Mouse (Mus musculus) MEL (cell line): ENCODE data around the gene Olfr1329. TPM values are rescaled to one million over a fixed set of nuclear protein-coding genes. Genes with fewer than 3 reads are reported as not detected.

Experiments used
- polyA plus RNA-seq, 2 experiments: library from polyadenylated mRNA; stranded (reverse) in 1 of 2; unstranded in 1 of 2; fragments of >175 nt in 1 of 2; fragments of >200 nt in 1 of 2; gene quantifications; 2 replicates each; pipeline versions ENCODE4 v1.2.1 to v1.2.4; 2012; ENCODE audit warnings: low replicate concordance in 2 of 2, low read depth in 1 of 2; ENCODE audit not compliant: insufficient read length in 2 of 2, insufficient read depth in 1 of 2, missing spikeins in 1 of 2
- total RNA-seq: library from RNA; depleted of rRNA; stranded (reverse); fragments of 300-350 nt; gene quantifications from 2 replicates; pipeline ENCODE4 v1.2.3, GENCODE M21; 2012; rRNA removed

Olfr1329 gene
- total and polyA plus RNA-seq, 3 experiments = not detected

Other genes starting within 250 kb of the Olfr1329 start
- not detected in 2 replicates for gene Olfr1342, start 224.7 kb downstream of the Olfr1329 start, total RNA-seq
- not detected for gene Olfr1342, start 224.7 kb downstream of the Olfr1329 start, polyA plus RNA-seq
- gene Olfr1341, start 213.9 kb downstream of the Olfr1329 start, total RNA-seq = not detected in 2 replicates
- not detected for gene Olfr1341, start 213.9 kb downstream of the Olfr1329 start, polyA plus RNA-seq
- not detected in 2 replicates for gene Olfr1340, start 197.3 kb downstream of the Olfr1329 start, total RNA-seq
- gene Olfr1340, start 197.3 kb downstream of the Olfr1329 start, polyA plus RNA-seq = not detected
- not detected in 2 replicates for gene Olfr1339, start 185.3 kb downstream of the Olfr1329 start, total RNA-seq
- not detected for gene Olfr1339, start 185.3 kb downstream of the Olfr1329 start, polyA plus RNA-seq
- gene Olfr1338, start 158.7 kb downstream of the Olfr1329 start, total RNA-seq = not detected in 2 replicates
- gene Olfr1338, start 158.7 kb downstream of the Olfr1329 start, polyA plus RNA-seq = not detected
- gene Olfr1337, start 134.9 kb downstream of the Olfr1329 start, total RNA-seq = not detected in 2 replicates
- not detected for gene Olfr1337, start 134.9 kb downstream of the Olfr1329 start, polyA plus RNA-seq
- not detected in 2 replicates for gene Olfr1335, start 107.5 kb downstream of the Olfr1329 start, total RNA-seq
- not detected for gene Olfr1335, start 107.5 kb downstream of the Olfr1329 start, polyA plus RNA-seq
- gene Olfr1333, start 81.2 kb downstream of the Olfr1329 start, total RNA-seq = not detected in 2 replicates
- not detected for gene Olfr1333, start 81.2 kb downstream of the Olfr1329 start, polyA plus RNA-seq
- gene Olfr1331, start 52.8 kb downstream of the Olfr1329 start, total RNA-seq = not detected in 2 replicates
- not detected for gene Olfr1331, start 52.8 kb downstream of the Olfr1329 start, polyA plus RNA-seq
- not detected in 2 replicates for gene Olfr1330, start 28.9 kb downstream of the Olfr1329 start, total RNA-seq
- not detected for gene Olfr1330, start 28.9 kb downstream of the Olfr1329 start, polyA plus RNA-seq
- gene Olfr1328, start 21.1 kb upstream of the Olfr1329 start, total RNA-seq = not detected in 2 replicates
- not detected for gene Olfr1328, start 21.1 kb upstream of the Olfr1329 start, polyA plus RNA-seq
- not detected in 2 replicates for gene Lao1, start 44.1 kb upstream of the Olfr1329 start, total RNA-seq
- gene Lao1, start 44.1 kb upstream of the Olfr1329 start, polyA plus RNA-seq = not detected
- gene Slc2a1, start 191.2 kb upstream of the Olfr1329 start, total RNA-seq = 15.9 and 47.3 TPM in 2 replicates
- gene Slc2a1, start 191.2 kb upstream of the Olfr1329 start, polyA plus RNA-seq = 10 to 100 TPM in 1 of 2 experiments, not detected in 1; 99.5 TPM